27 mouse cellular contexts compared by ENCODE assay signal in the genomic region with DNA sequence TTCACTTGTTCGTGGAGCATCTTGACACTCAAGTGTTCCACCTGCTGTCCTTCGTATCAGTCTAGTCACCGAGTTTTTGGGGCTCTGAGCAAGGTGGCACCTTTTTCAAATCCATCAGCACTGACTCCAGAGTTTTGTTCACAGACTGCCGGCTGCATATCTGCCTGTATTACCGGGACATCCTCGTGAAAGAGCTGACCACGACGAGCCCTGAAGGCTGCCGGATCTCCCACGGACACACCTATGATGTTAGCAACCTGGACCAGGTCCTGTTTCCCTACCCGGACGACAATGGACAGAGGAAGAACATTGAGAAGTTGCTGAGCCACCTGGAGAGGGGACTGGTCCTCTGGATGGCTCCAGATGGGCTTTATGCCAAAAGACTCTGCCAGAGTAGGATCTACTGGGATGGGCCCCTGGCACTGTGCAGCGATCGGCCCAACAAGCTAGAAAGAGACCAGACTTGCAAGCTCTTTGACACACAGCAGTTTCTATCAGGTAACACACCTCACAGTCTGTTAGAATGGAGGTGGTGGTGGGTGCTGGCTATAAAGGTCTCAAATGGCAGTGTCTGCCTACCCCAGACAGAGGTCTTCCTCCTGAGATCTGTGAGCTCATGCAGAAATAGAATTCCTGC. TPM values are rescaled to one million over a fixed set of nuclear protein-coding genes. Genes with fewer than 3 reads are reported as not detected.
"Had no signal": no experiment of that assay in that cellular context is flagged by ENCODE, and none has a peak within 500 bp of the region (broad histone marks: within the 10 kb centered on the region; RNA-seq: fewer than 3 reads in every experiment).

No protein-coding gene starts in this region.

- H3K9ac ChIP-seq: heart, embryonic 13.5 days; heart, embryonic 15.5 days; hindbrain, embryonic 12.5 days; hindbrain, embryonic 15.5 days; kidney, embryonic 15.5 days; limb, embryonic 13.5 days; limb, embryonic 15.5 days; liver, embryonic 13.5 days; liver, embryonic 15.5 days had no signal

- H3K9me3 ChIP-seq: heart, embryonic 13.5 days; heart, embryonic 15.5 days; hindbrain, embryonic 10.5 days; hindbrain, embryonic 12.5 days; hindbrain, embryonic 15.5 days; kidney, embryonic 15.5 days; limb, embryonic 13.5 days; limb, embryonic 15.5 days; liver, embryonic 13.5 days; liver, embryonic 15.5 days had no signal

- H3K27me3 ChIP-seq: hindbrain, embryonic 15.5 days; limb, embryonic 15.5 days had no signal

- H3K4me1 ChIP-seq: heart, embryonic 13.5 days; heart, embryonic 15.5 days; hindbrain, embryonic 10.5 days; hindbrain, embryonic 12.5 days; hindbrain, embryonic 15.5 days; kidney, embryonic 15.5 days; limb, embryonic 13.5 days; limb, embryonic 15.5 days; liver, embryonic 13.5 days; liver, embryonic 15.5 days had no signal

- H3K4me2 ChIP-seq: heart, embryonic 11.5 days; heart, embryonic 13.5 days; heart, embryonic 15.5 days; hindbrain, embryonic 12.5 days; hindbrain, embryonic 15.5 days; kidney, embryonic 15.5 days; limb, embryonic 13.5 days; limb, embryonic 15.5 days; liver, embryonic 13.5 days; liver, embryonic 15.5 days had no signal

- H3K27ac ChIP-seq: heart, adult 2 months; heart, embryonic 13.5 days; heart, embryonic 15.5 days; hindbrain, embryonic 10.5 days; hindbrain, embryonic 12.5 days; hindbrain, embryonic 15.5 days; hindbrain, postnatal 0 days; kidney, embryonic 15.5 days; kidney, postnatal 0 days; limb, embryonic 13.5 days; limb, embryonic 15.5 days; liver, embryonic 13.5 days; liver, embryonic 15.5 days had no signal

- H3K4me3 ChIP-seq: heart, adult 2 months; heart, embryonic 13.5 days; heart, embryonic 15.5 days; hindbrain, embryonic 10.5 days; hindbrain, embryonic 12.5 days; hindbrain, embryonic 15.5 days; kidney, embryonic 15.5 days; limb, embryonic 13.5 days; limb, embryonic 15.5 days; liver, embryonic 13.5 days; liver, embryonic 15.5 days had no signal

- DNase-seq: gastrocnemius, postnatal 25 days; heart, adult 2 months; heart, postnatal 14 days; heart, postnatal 4 days; kidney, adult 11 months; kidney, adult 2 months; kidney, adult 9 months; kidney, postnatal 14 days; kidney, postnatal 36 days; layer of hippocampus, adult 9-11 months; layer of hippocampus, postnatal 36 days; left cerebral cortex, postnatal 4 days; liver, embryonic 13.5 days had no signal

- H3K36me3 ChIP-seq: heart, embryonic 13.5 days; heart, embryonic 15.5 days; hindbrain, embryonic 10.5 days; hindbrain, embryonic 12.5 days; hindbrain, embryonic 15.5 days; kidney, embryonic 15.5 days; limb, embryonic 13.5 days; limb, embryonic 15.5 days; liver, embryonic 13.5 days; liver, embryonic 15.5 days had no signal

- ATAC-seq: hindbrain, postnatal 0 days; intestine, embryonic 16.5 days had no signal

RNA-seq across cellular contexts. Expression of gene Irf4, which starts 8.4 kb away (rescaled TPM):
- total RNA-seq: hindbrain, postnatal 0 days had no signal
- polyA plus RNA-seq: hindbrain, embryonic 10.5 days; limb, embryonic 11.5 days had no signal
